Mouse (Mus musculus) embryonic facial prominence, embryonic 13.5 days (tissue): ENCODE measurements at regions not wholly inside any gene's neighbourhood (a gene's known extent, or its start where the extent isn't known, plus 50 kb on each side); places are given as distances from the start of the nearest gene placed in this dataset.

Source experiments
- ATAC-seq: fragments of 200-750 bp; cut with Nextera tagmentation; 2 replicates; pipeline ENCODE4 v1.8.0; 2017; ENCODE audit warnings: low read depth; ENCODE audit not compliant: insufficient number of reproducible peaks, insufficient read depth, low FRiP score, low TSS enrichment
- H3K27ac ChIP-seq: fragments of 300-500 bp; sonication (generic); 2 replicates; pipeline ENCODE4 v1.5.1; 2015; ENCODE audit warnings: moderate library complexity, mild to moderate bottlenecking, inconsistent platforms
- H3K27me3 ChIP-seq: fragments of 300-500 bp; sonication (generic); 2 replicates; pipeline ENCODE4 v1.6.1; 2015; ENCODE audit warnings: mild to moderate bottlenecking, inconsistent platforms
- H3K36me3 ChIP-seq: fragments of 300-500 bp; sonication (generic); 2 replicates; pipeline ENCODE4 v1.6.1; 2015; ENCODE audit warnings: mild to moderate bottlenecking, inconsistent platforms
- H3K4me1 ChIP-seq: fragments of 300-500 bp; sonication (generic); 2 replicates; pipeline ENCODE4 v1.6.1; 2015; ENCODE audit warnings: inconsistent platforms
- H3K4me2 ChIP-seq: fragments of 300-500 bp; sonication (generic); 2 replicates; pipeline ENCODE4 v1.6.1; 2015; ENCODE audit warnings: moderate library complexity, mild to moderate bottlenecking, inconsistent platforms
- H3K4me3 ChIP-seq: fragments of 300-500 bp; sonication (generic); 2 replicates; pipeline ENCODE4 v1.5.1; 2015; ENCODE audit warnings: mild to moderate bottlenecking, inconsistent platforms
- H3K9ac ChIP-seq: fragments of 300-500 bp; sonication (generic); 2 replicates; pipeline ENCODE4 v1.6.1; 2015; ENCODE audit warnings: mild to moderate bottlenecking, inconsistent platforms
- H3K9me3 ChIP-seq: fragments of 300-500 bp; sonication (generic); 2 replicates; pipeline ENCODE4 v1.6.1; 2016; ENCODE audit warnings: inconsistent platforms
- WGBS: fragments of 180-500 bp; shearing (Covaris S2); methylation state at CpG from one replicate; pipeline ENCODE4 v1.1.7; 2015; ENCODE audit warnings: mixed read lengths; 5-methylcytosine and 5-hydroxymethylcytosine counted together

- no peak overlapping the region for H3K4me2 ChIP-seq
- H3K36me3 ChIP-seq: no peaks in the 10 kb centered on the region
- no peaks in the 10 kb centered on the region for H3K9me3 ChIP-seq
- WGBS: 76% methylated on average over 4 of the region's 4 CpGs
- peaks cover 10% of the 10 kb centered on the region for H3K4me1 ChIP-seq
- H3K27ac ChIP-seq: no peak overlapping the region
- no peak overlapping the region for H3K4me3 ChIP-seq
- ATAC-seq: no peak
- H3K9ac ChIP-seq: no peak overlapping the region
- H3K27me3 ChIP-seq: no peaks in the 10 kb centered on the region
Measured at GRCm38 (mm10) chr11:112951421-112951820, 169.4 kb downstream of the Sox9 start.

- H3K4me2 ChIP-seq: no peak overlapping the region
- H3K36me3 ChIP-seq: no peaks in the 10 kb centered on the region
- ATAC-seq: no peak
- H3K4me1 ChIP-seq: peaks cover 18% of the 10 kb centered on the region
- H3K4me3 ChIP-seq: no peak overlapping the region
- H3K27ac ChIP-seq: no peak overlapping the region
- 70% methylated on average over 10 of the region's 10 CpGs for WGBS
- H3K9me3 ChIP-seq: no peaks in the 10 kb centered on the region
- no peaks in the 10 kb centered on the region for H3K27me3 ChIP-seq
- H3K9ac ChIP-seq: no peak overlapping the region
Measured at GRCm38 (mm10) chr11:112952356-112952755, 170.3 kb downstream of the Sox9 start.

- ATAC-seq: no peak
- H3K9me3 ChIP-seq: no peaks in the 10 kb centered on the region
- no peak overlapping the region for H3K27ac ChIP-seq
- no peaks in the 10 kb centered on the region for H3K27me3 ChIP-seq
- H3K4me3 ChIP-seq: no peak overlapping the region
- H3K4me2 ChIP-seq: no peak overlapping the region
- no peak overlapping the region for H3K9ac ChIP-seq
- 28% methylated on average over 4 of the region's 4 CpGs for WGBS
- H3K4me1 ChIP-seq: peaks cover 21% of the 10 kb centered on the region
- no peaks in the 10 kb centered on the region for H3K36me3 ChIP-seq
Measured at GRCm38 (mm10) chr11:112953491-112953890, 171.5 kb downstream of the Sox9 start.

- WGBS: 63% methylated on average over 5 of the region's 5 CpGs
- no peak overlapping the region for H3K27ac ChIP-seq
- peaks cover 35% of the 10 kb centered on the region for H3K4me1 ChIP-seq
- no peak overlapping the region for H3K4me3 ChIP-seq
- no peak overlapping the region for H3K4me2 ChIP-seq
- ATAC-seq: no peak
- H3K9ac ChIP-seq: no peak overlapping the region; the same call in 1 of the 2 replicates
- H3K27me3 ChIP-seq: no peaks in the 10 kb centered on the region
- H3K36me3 ChIP-seq: no peaks in the 10 kb centered on the region
- no peaks in the 10 kb centered on the region for H3K9me3 ChIP-seq
Measured at GRCm38 (mm10) chr11:112956748-112957440, 174.9 kb downstream of the Sox9 start.

GRCm38 (mm10) chr11:112959609-112960008 lies 177.6 kb downstream of the Sox9 start:
- Histone ChIP-seq H3K36me3 (no peaks in the 10 kb centered on the region), H3K27me3 (no peaks in the 10 kb centered on the region), H3K9ac (no peak overlapping the region), H3K9me3 (no peaks in the 10 kb centered on the region), H3K4me3 (no peak overlapping the region), H3K4me1 (peaks cover 25% of the 10 kb centered on the region), H3K4me2 (no peak overlapping the region), H3K27ac (no peak overlapping the region)
- ATAC-seq: no peak
- 10% methylated on average over 5 of the region's 5 CpGs for WGBS

- 33% methylated on average over 8 of the region's 8 CpGs for WGBS
- H3K27ac ChIP-seq: no peak overlapping the region
- H3K36me3 ChIP-seq: no peaks in the 10 kb centered on the region
- no peak for ATAC-seq
- no peaks in the 10 kb centered on the region for H3K9me3 ChIP-seq
- peaks cover 21% of the 10 kb centered on the region for H3K4me1 ChIP-seq
- H3K4me3 ChIP-seq: no peak overlapping the region
- H3K4me2 ChIP-seq: no peak overlapping the region
- no peaks in the 10 kb centered on the region for H3K27me3 ChIP-seq
- no peak overlapping the region for H3K9ac ChIP-seq
Measured at GRCm38 (mm10) chr11:112973286-112973685, 191.3 kb downstream of the Sox9 start.

GRCm38 (mm10) chr11:112974893-112975292 lies 192.9 kb downstream of the Sox9 start:
- no peaks in the 10 kb centered on the region for H3K9me3 ChIP-seq
- H3K27ac ChIP-seq: no peak overlapping the region
- H3K36me3 ChIP-seq: no peaks in the 10 kb centered on the region
- peaks cover 33% of the 10 kb centered on the region for H3K4me1 ChIP-seq
- H3K4me2 ChIP-seq: no peak overlapping the region
- 90% methylated on average over 7 of the region's 7 CpGs for WGBS
- no peak for ATAC-seq
- H3K4me3 ChIP-seq: no peak overlapping the region
- no peak overlapping the region for H3K9ac ChIP-seq
- no peaks in the 10 kb centered on the region for H3K27me3 ChIP-seq

- H3K4me2 ChIP-seq: 0 out of 2 replicates have a peak overlapping the region, but pooled peaks have one; percentile 7
Measured at GRCm38 (mm10) chr11:112976914-112977785, 195.1 kb downstream of the Sox9 start.

GRCm38 (mm10) chr11:112978884-112979283 lies 196.9 kb downstream of the Sox9 start:
- H3K27me3 ChIP-seq: no peaks in the 10 kb centered on the region
- peak overlapping the region; percentile 83 for H3K27ac ChIP-seq
- H3K4me2 ChIP-seq: peak overlapping the region; percentile 47
- no peak overlapping the region for H3K4me3 ChIP-seq
- H3K4me1 ChIP-seq: peaks cover 43% of the 10 kb centered on the region
- H3K9ac ChIP-seq: peak overlapping the region; percentile 2; the same call in 1 of the 2 replicates
- 32% methylated on average over 6 of the region's 6 CpGs for WGBS
- ATAC-seq: no peak
- no peaks in the 10 kb centered on the region for H3K9me3 ChIP-seq
- H3K36me3 ChIP-seq: no peaks in the 10 kb centered on the region

More at GRCm38 (mm10) chr11:112976914-112977785, 195.1 kb downstream of the Sox9 start:
- Histone ChIP-seq H3K4me1 (peaks cover 33% of the 10 kb centered on the region), H3K9me3 (no peaks in the 10 kb centered on the region), H3K27me3 (no peaks in the 10 kb centered on the region), H3K9ac (no peak overlapping the region), H3K27ac (peak overlapping the region; percentile 51), H3K4me3 (no peak overlapping the region), H3K36me3 (no peaks in the 10 kb centered on the region)
- 12% methylated on average over 12 of the region's 12 CpGs for WGBS
- ATAC-seq: no peak

GRCm38 (mm10) chr11:112979413-112979812 lies 197.4 kb downstream of the Sox9 start:
- 68% methylated on average over 10 of the region's 10 CpGs for whole genome bisulfite sequencing
- peak overlapping the region; percentile 83; the same call in 1 of the 2 replicates for H3K27ac ChIP-seq
- no peaks in the 10 kb centered on the region for H3K36me3 ChIP-seq
- no peaks in the 10 kb centered on the region for H3K9me3 ChIP-seq
- H3K4me3 ChIP-seq: no peak overlapping the region
- no peak for ATAC-seq
- no peak overlapping the region for H3K4me2 ChIP-seq
- H3K9ac ChIP-seq: no peak overlapping the region
- H3K4me1 ChIP-seq: peaks cover 43% of the 10 kb centered on the region
- H3K27me3 ChIP-seq: no peaks in the 10 kb centered on the region

GRCm38 (mm10) chr11:112982165-112982801 lies 200.3 kb downstream of the Sox9 start:
- H3K27ac ChIP-seq: no peak overlapping the region
- no peak; the same call in 1 of the 2 replicates for ATAC-seq

More at GRCm38 (mm10) chr11:112982165-112982801, 200.3 kb downstream of the Sox9 start:
- Histone ChIP-seq H3K4me1 (peaks cover 49% of the 10 kb centered on the region), H3K9ac (no peak overlapping the region), H3K9me3 (no peaks in the 10 kb centered on the region), H3K36me3 (no peaks in the 10 kb centered on the region), H3K4me3 (no peak overlapping the region), H3K4me2 (no peak overlapping the region), H3K27me3 (no peaks in the 10 kb centered on the region)
- 78% methylated on average over 11 of the region's 11 CpGs for WGBS
